Mouse (Mus musculus) thymus, adult 2 months (tissue): Measurements from ENCODE around the gene Slco3a1. TPM values are rescaled to one million over a fixed set of nuclear protein-coding genes. Genes with fewer than 3 reads are reported as not detected.

Experiments used
- DNase-seq: peaks from one replicate; pipeline ENCODE4 v3.0.0; 2021
- H3K27ac ChIP-seq: fragments of 200-500 bp; 2 replicates; pipeline ENCODE4 v1.5.1; 2012; ENCODE audit warnings: low read length, control low read depth; ENCODE audit not compliant: control insufficient read depth, insufficient read depth
- H3K27me3 ChIP-seq: fragments of 200-500 bp; 2 replicates; pipeline ENCODE4 v1.6.1; 2012; ENCODE audit warnings: mild to moderate bottlenecking, low read length, moderate library complexity, mixed read lengths; ENCODE audit not compliant: control insufficient read depth, insufficient read depth
- H3K36me3 ChIP-seq: fragments of 200-500 bp; 2 replicates; pipeline ENCODE4 v1.6.1; 2012; ENCODE audit warnings: mild to moderate bottlenecking, low read length, moderate library complexity; ENCODE audit not compliant: control insufficient read depth, insufficient read depth
- H3K4me1 ChIP-seq: fragments of 200-500 bp; replicated peaks from 2 replicates; pipeline ENCODE4 v1.6.1; 2012; ENCODE audit warnings: low read length; ENCODE audit not compliant: control insufficient read depth, insufficient read depth
- H3K4me3 ChIP-seq: fragments of 200-500 bp; 2 replicates; pipeline ENCODE4 v1.5.1; 2012; ENCODE audit warnings: mild to moderate bottlenecking, low read length, control low read depth, moderate library complexity; ENCODE audit not compliant: control insufficient read depth, insufficient read depth
- CTCF ChIP-seq: fragments of 200-500 bp; IDR thresholded peaks from 2 replicates; pipeline ENCODE4 v1.5.1; 2012; ENCODE audit warnings: mild to moderate bottlenecking, control low read depth, low read length, moderate library complexity, borderline replicate concordance; ENCODE audit not compliant: control insufficient read depth, poor library complexity, insufficient read depth; ENCODE audit errors: extremely low read depth
- POLR2A ChIP-seq: fragments of 200-500 bp; IDR thresholded peaks from 2 replicates; pipeline ENCODE4 v1.6.1; 2012; ENCODE audit warnings: mild to moderate bottlenecking, low read length, control low read depth, moderate library complexity; ENCODE audit not compliant: control insufficient read depth, poor library complexity, insufficient read depth; ENCODE audit errors: extremely low read depth
- WGBS: fragments of 180-500 bp; shearing (Covaris S2); methylation state at CpG from one replicate; pipeline ENCODE4 v1.1.7; 2018; 5-methylcytosine and 5-hydroxymethylcytosine counted together
- polyA plus RNA-seq: library from polyadenylated mRNA; depleted of rRNA; stranded (reverse); fragments of >200 nt; gene quantifications from 2 replicates; pipeline ENCODE4 v1.2.3, GENCODE M21; 2012

Slco3a1 gene
- polyA plus RNA-seq, 1 experiment = 86.0 TPM

DNA sequence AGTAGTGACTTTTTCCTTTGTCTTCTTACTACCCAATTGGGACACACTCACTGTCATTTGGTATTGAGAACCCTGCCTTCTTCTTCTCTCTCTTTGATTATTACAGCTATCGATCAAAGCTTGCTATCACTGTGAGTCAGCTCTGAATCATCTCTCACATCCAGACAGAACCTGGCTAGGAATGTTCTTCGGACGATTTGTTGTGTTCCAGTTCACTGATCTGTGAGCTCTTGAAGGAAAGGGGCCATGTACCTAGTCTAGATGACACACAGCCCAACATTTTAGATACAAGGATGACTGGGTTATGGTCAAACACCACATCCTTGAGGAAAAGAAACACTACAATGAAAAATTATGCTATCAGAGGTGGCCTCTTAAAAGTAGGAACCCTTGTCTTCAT, 275.2 kb downstream of the Slco3a1 start:
- no peak overlapping the region for H3K27ac ChIP-seq
- no peak for DNase-seq
- H3K4me3 ChIP-seq = no peak overlapping the region
- TF ChIP-seq CTCF = no peak
- TF ChIP-seq POLR2A = no peak
- WGBS = 99% methylated on average over 3 of the region's 3 CpGs
- H3K36me3 ChIP-seq = no peaks in the 10 kb centered on the region; the same call in 1 of the 2 replicates
- H3K4me1 ChIP-seq = no peaks in the 10 kb centered on the region; the same call in 1 of the 2 replicates
- H3K27me3 ChIP-seq = no peaks in the 10 kb centered on the region

DNA sequence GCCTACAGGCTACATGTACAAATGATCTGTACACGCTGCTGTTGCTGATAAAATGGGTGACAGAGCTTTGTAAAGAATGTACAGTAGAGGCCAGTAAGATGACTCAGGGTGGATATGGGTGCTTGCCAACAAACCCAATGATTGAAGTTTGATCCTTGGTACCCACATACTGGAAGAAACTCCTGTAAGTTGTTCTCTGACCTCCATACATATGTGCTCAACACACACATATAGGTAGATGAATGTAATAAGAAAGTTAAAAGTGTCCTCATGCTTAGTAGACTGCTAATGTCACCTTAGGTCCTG, 284.5 kb downstream of the Slco3a1 start:
- Histone ChIP-seq H3K36me3 (no peaks in the 10 kb centered on the region), H3K27ac (no peak overlapping the region), H3K4me1 (no peaks in the 10 kb centered on the region), H3K4me3 (no peak overlapping the region), H3K27me3 (no peaks in the 10 kb centered on the region)
- no peak for TF ChIP-seq POLR2A
- no peak for TF ChIP-seq CTCF
- DNase-seq = no peak
- WGBS = 94% methylated on average over 1 of the region's 1 CpGs

DNA sequence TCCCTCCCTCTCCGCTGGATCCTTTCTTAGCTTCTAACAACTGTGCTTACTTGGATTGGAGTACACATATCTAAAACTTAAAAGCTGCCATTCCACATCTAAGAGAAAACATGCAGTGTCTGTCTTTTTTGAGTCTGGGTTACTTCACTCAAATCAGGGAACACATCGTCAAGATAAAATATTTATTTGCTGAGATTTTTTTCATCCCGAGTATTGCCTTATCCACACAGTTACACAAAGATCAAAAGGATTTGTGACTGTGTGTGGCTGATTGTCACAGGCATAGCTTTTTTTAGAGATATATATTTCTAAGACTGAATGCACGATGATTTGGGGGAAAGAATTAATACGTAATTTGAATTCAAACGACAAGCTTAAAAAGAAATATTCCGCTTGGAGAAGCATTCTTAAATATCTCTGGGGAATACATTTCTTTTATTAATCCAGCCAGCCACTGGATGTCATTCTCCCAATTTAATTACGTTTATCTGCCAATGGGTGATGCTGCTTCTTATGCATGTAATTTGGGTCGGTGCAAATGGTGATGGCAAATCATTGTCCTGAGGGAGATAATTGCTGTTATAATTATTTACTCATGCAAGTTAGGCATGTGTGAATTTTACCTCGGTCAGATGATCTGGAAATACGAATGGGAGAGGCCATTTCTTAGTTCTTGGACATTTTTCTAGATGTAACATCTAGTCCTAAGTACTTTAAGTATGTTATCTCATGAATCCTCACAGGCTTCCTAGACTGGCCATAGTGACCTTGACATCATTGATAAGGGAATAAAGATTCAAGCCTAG, 285.1 kb downstream of the Slco3a1 start:
- Histone ChIP-seq H3K4me3 (no peak overlapping the region), H3K27me3 (no peaks in the 10 kb centered on the region), H3K36me3 (no peaks in the 10 kb centered on the region), H3K27ac (no peak overlapping the region), H3K4me1 (no peaks in the 10 kb centered on the region)
- TF ChIP-seq CTCF = no peak
- TF ChIP-seq POLR2A = no peak
- DNase-seq = no peak
- 93% methylated on average over 11 of the region's 11 CpGs for WGBS

DNA sequence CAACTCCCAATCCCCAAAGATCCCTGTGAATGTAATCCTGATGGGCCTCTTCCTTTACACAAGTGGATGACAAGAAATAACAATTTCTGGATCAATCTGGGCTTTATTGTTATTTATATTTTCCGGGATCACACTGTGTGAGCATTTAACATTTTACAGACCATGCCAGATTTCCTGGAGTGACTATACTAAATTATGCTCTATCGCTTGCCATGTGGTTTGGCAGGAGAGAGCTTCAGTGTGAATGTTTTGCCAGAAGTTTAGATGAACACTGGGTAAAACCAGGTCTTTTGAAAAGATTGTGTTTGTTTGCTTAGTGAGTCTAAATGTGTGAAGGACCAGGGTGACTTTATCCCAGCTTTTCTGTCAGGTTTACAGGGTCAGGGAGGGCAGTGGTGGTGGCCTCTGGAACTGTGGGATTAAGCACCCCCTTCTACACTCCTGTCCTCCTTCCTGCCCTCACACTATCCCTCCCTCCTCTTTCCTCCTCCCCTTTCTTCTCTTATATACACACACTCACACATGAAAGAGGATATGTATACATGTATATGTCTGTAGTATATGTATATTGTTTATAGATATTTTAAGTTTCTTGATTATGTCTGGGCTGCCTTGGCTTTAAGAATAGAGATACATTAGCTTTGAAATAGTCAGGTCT, 287.9 kb downstream of the Slco3a1 start:
- Histone ChIP-seq H3K4me1 (no peaks in the 10 kb centered on the region), H3K36me3 (no peaks in the 10 kb centered on the region), H3K4me3 (no peak overlapping the region), H3K27me3 (no peaks in the 10 kb centered on the region), H3K27ac (no peak overlapping the region)
- WGBS = 90% methylated on average over 2 of the region's 2 CpGs
- no peak for DNase-seq
- TF ChIP-seq POLR2A (no peak), CTCF (no peak)

DNA sequence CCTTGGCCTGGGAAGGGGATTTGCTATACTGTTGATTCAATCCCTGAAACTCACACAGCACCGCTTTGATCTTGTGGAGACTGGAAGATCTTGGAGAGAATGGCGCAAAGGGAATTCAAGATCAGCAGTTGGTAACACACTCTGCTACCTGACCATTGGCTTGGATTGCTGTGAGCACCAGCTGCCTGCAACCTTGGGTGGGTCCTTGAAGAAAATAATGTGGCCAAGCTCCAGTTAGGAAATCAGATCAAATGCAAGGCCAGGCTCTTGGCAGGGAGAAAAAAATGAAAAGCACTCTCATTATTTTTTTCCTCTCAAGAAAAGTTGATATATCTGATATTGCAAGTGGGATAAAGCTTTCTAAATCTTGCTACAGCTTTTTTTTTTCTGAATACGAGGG, 298.3 kb downstream of the Slco3a1 start:
- H3K4me1 ChIP-seq = no peaks in the 10 kb centered on the region
- H3K27me3 ChIP-seq = no peaks in the 10 kb centered on the region
- H3K4me3 ChIP-seq = no peak overlapping the region
- no peaks in the 10 kb centered on the region for H3K36me3 ChIP-seq
- no peak for DNase-seq
- WGBS = 92% methylated on average over 3 of the region's 3 CpGs
- TF ChIP-seq CTCF = no peak
- TF ChIP-seq POLR2A = no peak
- no peak overlapping the region for H3K27ac ChIP-seq

DNA sequence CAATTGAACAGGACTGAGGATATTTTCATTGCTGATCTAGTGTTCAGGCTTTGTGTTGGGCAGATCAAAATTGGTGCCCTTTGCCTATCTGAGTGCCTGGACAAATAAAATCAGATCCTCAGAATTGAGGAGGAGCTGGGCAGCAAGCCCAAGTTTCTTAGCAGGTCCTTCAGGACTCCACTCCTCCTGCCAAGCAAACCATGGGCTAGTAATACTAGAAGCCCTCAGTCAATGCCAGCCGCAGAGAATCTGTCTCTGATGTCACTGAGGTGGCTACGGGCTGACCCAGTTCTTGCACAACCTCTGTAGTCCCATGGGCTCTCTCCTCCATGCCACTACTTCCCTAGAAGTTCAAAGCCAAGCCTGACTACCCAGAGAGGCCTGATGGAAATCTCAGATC, 302.5 kb downstream of the Slco3a1 start:
- Histone ChIP-seq H3K36me3 (no peaks in the 10 kb centered on the region), H3K27ac (no peak overlapping the region), H3K27me3 (no peaks in the 10 kb centered on the region), H3K4me3 (no peak overlapping the region), H3K4me1 (no peaks in the 10 kb centered on the region)
- no peak for DNase-seq
- TF ChIP-seq POLR2A (no peak), CTCF (no peak)
- WGBS = 86% methylated on average over 2 of the region's 2 CpGs

DNA sequence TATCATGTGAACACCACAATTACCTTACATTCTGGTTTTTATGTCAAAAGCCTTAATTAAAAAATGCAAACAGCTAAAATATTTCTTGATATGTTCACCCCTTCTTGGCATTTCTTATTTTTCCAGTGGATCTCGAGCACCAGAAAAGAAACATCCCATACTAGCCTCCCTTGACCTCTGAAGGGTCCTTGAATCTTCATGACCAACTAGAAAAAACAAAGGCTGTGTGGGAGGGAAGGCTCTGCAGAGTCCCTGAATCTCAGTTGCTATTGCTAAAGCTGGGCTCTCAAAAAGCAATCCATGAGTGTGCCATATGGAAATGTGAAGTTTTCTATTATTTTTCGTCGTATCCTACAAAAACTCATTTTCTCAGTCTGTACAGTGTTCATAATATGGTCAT, 313.3 kb downstream of the Slco3a1 start:
- TF ChIP-seq CTCF (no peak), POLR2A (no peak)
- H3K27ac ChIP-seq = no peak overlapping the region
- DNase-seq = no peak
- no peaks in the 10 kb centered on the region for H3K4me1 ChIP-seq
- no peaks in the 10 kb centered on the region for H3K36me3 ChIP-seq
- H3K27me3 ChIP-seq = no peaks in the 10 kb centered on the region
- 88% methylated on average over 3 of the region's 3 CpGs for whole genome bisulfite sequencing
- H3K4me3 ChIP-seq = no peak overlapping the region
